Mouse (Mus musculus): Measurements from ENCODE around the gene Tspan12. TPM values are rescaled to one million over a fixed set of nuclear protein-coding genes. Genes with fewer than 3 reads are reported as not detected.
A peak's percentile ranks its signal among the peaks of the same experiment; 100 is the strongest.
"Not testable (repeated sequence)": the region's sequence is repeated elsewhere in the genome, so short reads cannot be mapped to it uniquely, and the experiment has no call there.

Tspan12 gene
- 58.2 and 59.4 TPM in 2 replicates for polyA plus RNA-seq (2015; fragmentation: Nextera tagmentation; extraction: Ambion mirVana)

DNA sequence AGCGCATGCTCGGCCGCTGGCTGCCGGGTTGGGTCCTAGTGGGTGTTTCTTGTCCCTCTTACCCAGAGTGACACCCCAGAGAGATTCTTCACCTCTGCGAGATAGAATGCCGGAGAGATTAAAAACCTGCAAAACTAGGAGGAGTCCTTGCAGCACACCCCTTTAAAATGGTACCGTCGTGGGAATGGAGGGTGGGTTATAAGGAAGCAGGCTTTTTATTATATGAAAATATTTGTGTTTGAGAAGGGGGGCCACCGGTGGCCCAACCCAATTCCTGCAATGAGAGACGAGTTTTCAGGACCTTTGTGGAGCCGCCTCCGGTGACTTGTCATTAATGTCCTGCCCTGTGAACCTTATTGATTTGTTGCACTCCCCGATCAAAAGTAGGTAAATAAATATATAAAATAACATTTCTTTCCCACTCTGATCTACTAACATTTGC is at the start of gene Tspan12:
Tspan12 (minus strand) TSS at position 172 of the 442 bp plus-strand sequence.
- Histone ChIP-seq H3K9ac (ENCODE audit: low read length) (peak within 1 kb of the TSS; percentile 85), H3K4me1 (replicated peaks; ENCODE audit: control insufficient read depth, insufficient read depth, low read length) (peaks cover 8% of the 10 kb centered on the region; the same call in 1 of the 2 replicates), H3K36me3 (ENCODE audit: control insufficient read depth, insufficient read depth, low read length) (no peaks in the 10 kb centered on the region), H3K4me2 (ENCODE audit: low read depth, low read length) (peak within 1 kb of the TSS; percentile 83), H3K4me3 (ENCODE audit: low read length) (peak within 1 kb of the TSS; percentile 82), H3K27ac (ENCODE audit: low read length) (peak within 1 kb of the TSS; percentile 96), H3K9me3 (ENCODE audit: control insufficient read depth, low read length) (no peaks in the 10 kb centered on the region), H3K27me3 (ENCODE audit: control insufficient read depth, insufficient read depth, low read depth, low read length) (no peaks in the 10 kb centered on the region)
- ATAC-seq (ENCODE audit: low read depth), result peak; percentile 24; the same call in 1 of the 2 replicates
- 2% methylated on average over 13 of the region's 13 CpGs for WGBS

DNA sequence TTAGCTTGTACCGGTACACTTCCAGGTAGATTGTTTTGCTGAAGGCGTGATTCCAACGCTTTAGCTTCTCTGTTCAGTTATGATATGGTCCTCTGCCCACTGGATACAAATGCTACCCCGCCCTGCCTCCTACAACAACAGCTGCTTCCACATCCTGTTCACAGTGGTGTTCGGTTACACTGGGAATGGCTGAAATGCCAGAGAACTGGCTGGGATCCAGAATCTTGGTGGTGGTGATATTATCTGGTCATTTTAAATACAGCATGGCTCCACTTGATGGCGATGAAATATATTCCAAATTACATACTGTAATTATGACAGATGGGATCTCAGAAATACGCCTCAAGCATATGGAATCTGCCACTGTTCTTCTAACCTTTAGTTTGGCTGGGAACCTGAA is 42.1 kb upstream of the Tspan12 start:
- Histone ChIP-seq H3K4me1 (replicated peaks; ENCODE audit: control insufficient read depth, insufficient read depth, low read length) (peaks cover 5% of the 10 kb centered on the region; the same call in 1 of the 2 replicates), H3K36me3 (ENCODE audit: control insufficient read depth, insufficient read depth, low read length) (no peaks in the 10 kb centered on the region), H3K27ac (ENCODE audit: low read length) (no peak overlapping the region), H3K4me2 (ENCODE audit: low read depth, low read length) (0 out of 2 replicates have a peak overlapping the region, but pooled peaks have one; percentile 17), H3K27me3 (ENCODE audit: control insufficient read depth, insufficient read depth, low read depth, low read length) (no peaks in the 10 kb centered on the region), H3K9me3 (ENCODE audit: control insufficient read depth, low read length) (no peaks in the 10 kb centered on the region), H3K4me3 (ENCODE audit: low read length) (no peak overlapping the region), H3K9ac (ENCODE audit: low read length) (no peak overlapping the region)
- WGBS, result 32% methylated on average over 7 of the region's 7 CpGs
- peak; percentile 92 for ATAC-seq (ENCODE audit: low read depth)

DNA sequence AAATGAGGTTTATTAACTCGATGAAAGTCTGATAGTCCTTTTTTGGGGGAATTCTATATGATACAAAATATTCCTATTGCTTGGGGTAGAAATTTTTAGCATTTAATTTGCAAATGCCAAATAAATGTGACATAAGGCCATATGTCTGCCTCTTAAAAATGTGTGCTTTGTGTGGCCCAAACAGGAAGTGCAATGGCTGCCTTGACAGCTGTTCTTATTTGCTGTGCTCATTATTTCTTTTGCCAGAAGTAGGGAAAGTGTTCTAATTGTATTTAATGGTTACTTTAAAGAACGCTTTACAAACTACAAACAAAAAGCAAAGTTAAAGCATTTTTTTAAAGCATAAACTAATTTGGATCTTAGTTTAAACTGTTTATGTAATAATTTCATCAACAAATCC is 36.8 kb upstream of the Tspan12 start:
- Histone ChIP-seq H3K4me3 (ENCODE audit: low read length) (no peak overlapping the region), H3K4me1 (replicated peaks; ENCODE audit: control insufficient read depth, insufficient read depth, low read length) (no peaks in the 10 kb centered on the region), H3K36me3 (ENCODE audit: control insufficient read depth, insufficient read depth, low read length) (no peaks in the 10 kb centered on the region), H3K27ac (ENCODE audit: low read length) (no peak overlapping the region), H3K4me2 (ENCODE audit: low read depth, low read length) (no peak overlapping the region), H3K27me3 (ENCODE audit: control insufficient read depth, insufficient read depth, low read depth, low read length) (no peaks in the 10 kb centered on the region), H3K9ac (ENCODE audit: low read length) (no peak overlapping the region), H3K9me3 (ENCODE audit: control insufficient read depth, low read length) (no peaks in the 10 kb centered on the region)
- 61% methylated on average over 2 of the region's 2 CpGs for WGBS
- ATAC-seq (ENCODE audit: low read depth), result no peak

DNA sequence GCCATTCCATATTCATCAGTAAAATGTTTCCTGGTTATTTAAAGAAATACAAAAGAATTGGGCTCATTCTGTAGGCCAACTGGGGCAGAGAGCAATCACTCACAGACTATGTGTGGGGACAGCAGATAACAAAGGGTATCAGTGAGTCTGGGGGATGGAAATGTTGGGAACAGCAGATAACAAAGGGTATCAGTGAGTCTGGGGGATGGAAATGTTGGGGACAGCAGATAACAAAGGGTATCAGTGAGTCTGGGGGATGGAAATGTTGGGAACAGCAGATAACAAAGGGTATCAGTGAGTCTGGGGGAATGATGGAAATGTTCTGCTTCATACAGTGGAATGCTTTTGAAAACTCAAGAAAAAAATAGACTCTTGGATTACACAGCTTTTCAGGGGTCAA is 35.7 kb upstream of the Tspan12 start:
- not testable (repeated sequence) for H3K4me2 ChIP-seq (ENCODE audit: low read depth, low read length); H3K27me3 ChIP-seq (ENCODE audit: control insufficient read depth, insufficient read depth, low read depth, low read length); H3K9ac ChIP-seq (ENCODE audit: low read length); ATAC-seq (ENCODE audit: low read depth); H3K36me3 ChIP-seq (ENCODE audit: control insufficient read depth, insufficient read depth, low read length); H3K4me3 ChIP-seq (ENCODE audit: low read length); H3K9me3 ChIP-seq (ENCODE audit: control insufficient read depth, low read length); H3K27ac ChIP-seq (ENCODE audit: low read length); H3K4me1 ChIP-seq (replicated peaks; ENCODE audit: control insufficient read depth, insufficient read depth, low read length)

DNA sequence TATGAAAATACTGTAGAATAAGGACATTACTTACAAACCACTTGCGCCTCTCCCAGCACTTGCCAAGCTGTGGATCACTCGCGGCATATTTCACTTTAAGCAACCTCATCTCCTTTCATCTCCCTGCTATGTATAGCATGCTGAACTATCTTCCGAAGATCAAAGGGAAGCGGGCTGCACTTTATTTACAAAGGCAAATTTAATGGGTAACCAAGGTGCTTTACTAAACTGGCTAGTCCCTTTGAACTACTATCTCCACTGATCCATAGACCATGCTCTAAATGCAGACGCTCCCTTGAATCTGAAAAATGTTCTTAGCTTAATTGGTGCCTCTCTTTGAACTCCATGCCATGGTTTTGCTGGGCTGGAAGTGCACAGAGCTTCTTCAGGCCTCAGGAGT is 27.2 kb upstream of the Tspan12 start:
- Histone ChIP-seq H3K27ac (ENCODE audit: low read length) (no peak overlapping the region), H3K4me2 (ENCODE audit: low read depth, low read length) (no peak overlapping the region), H3K27me3 (ENCODE audit: control insufficient read depth, insufficient read depth, low read depth, low read length) (no peaks in the 10 kb centered on the region), H3K9me3 (ENCODE audit: control insufficient read depth, low read length) (no peaks in the 10 kb centered on the region), H3K4me1 (replicated peaks; ENCODE audit: control insufficient read depth, insufficient read depth, low read length) (no peaks in the 10 kb centered on the region), H3K9ac (ENCODE audit: low read length) (no peak overlapping the region), H3K36me3 (ENCODE audit: control insufficient read depth, insufficient read depth, low read length) (no peaks in the 10 kb centered on the region), H3K4me3 (ENCODE audit: low read length) (no peak overlapping the region)
- no peak for ATAC-seq (ENCODE audit: low read depth)
- WGBS, result 29% methylated on average over 6 of the region's 6 CpGs

DNA sequence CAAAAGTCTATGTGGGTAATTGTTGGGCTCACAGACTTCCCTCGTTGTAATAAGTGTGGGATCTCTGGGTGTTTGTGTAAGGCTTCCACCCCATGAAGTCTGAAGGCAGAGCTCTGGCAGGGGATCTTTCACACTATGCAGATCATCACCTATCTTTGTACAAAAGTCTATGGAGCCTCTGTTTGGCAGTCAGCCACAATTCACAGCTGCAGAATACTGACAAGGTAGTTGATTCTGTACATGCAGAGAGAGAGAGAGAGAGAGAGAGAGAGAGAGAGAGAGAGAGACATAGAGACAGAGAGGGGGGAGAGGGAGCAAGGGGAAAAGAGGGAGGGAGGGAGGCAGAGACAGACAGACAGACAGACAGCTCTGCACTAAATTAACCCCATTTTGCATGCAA is 15.0 kb upstream of the Tspan12 start:
- Histone ChIP-seq H3K4me1 (replicated peaks; ENCODE audit: control insufficient read depth, insufficient read depth, low read length) (no peaks in the 10 kb centered on the region), H3K27me3 (ENCODE audit: control insufficient read depth, insufficient read depth, low read depth, low read length) (no peaks in the 10 kb centered on the region; the same call in 1 of the 2 replicates), H3K9me3 (ENCODE audit: control insufficient read depth, low read length) (no peaks in the 10 kb centered on the region), H3K4me3 (ENCODE audit: low read length) (no peak overlapping the region), H3K9ac (ENCODE audit: low read length) (no peak overlapping the region), H3K27ac (ENCODE audit: low read length) (no peak overlapping the region), H3K4me2 (ENCODE audit: low read depth, low read length) (no peak overlapping the region), H3K36me3 (ENCODE audit: control insufficient read depth, insufficient read depth, low read length) (no peaks in the 10 kb centered on the region)
- WGBS, result 5% methylated on average over 1 of the region's 1 CpGs
- ATAC-seq (ENCODE audit: low read depth), result no peak

DNA sequence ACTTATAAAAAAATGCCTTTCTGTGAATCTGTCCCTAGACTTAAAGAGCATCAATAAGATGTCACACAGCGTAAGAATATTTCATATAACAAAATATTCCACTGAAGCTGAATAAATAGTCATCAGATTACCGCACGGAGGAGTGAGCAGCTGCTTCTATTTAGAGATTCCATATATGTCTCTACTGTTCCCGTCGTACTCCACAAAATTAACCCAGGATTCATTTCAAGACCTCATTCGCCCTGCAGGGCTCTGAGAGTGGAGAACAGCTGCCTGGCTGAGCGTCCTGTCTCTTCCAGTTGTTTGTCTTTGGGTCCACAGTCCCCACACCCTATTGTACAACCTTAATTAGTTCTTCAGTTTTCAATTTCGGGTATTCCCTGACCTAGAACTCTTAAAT is 11.9 kb upstream of the Tspan12 start:
- no peaks in the 10 kb centered on the region for H3K4me1 ChIP-seq (replicated peaks; ENCODE audit: control insufficient read depth, insufficient read depth, low read length)
- 32% methylated on average over 8 of the region's 8 CpGs for WGBS
- no peak overlapping the region for H3K27ac ChIP-seq (ENCODE audit: low read length)
- no peak for ATAC-seq (ENCODE audit: low read depth)
- H3K4me3 ChIP-seq (ENCODE audit: low read length), result no peak overlapping the region
- H3K27me3 ChIP-seq (ENCODE audit: control insufficient read depth, insufficient read depth, low read depth, low read length), result no peaks in the 10 kb centered on the region; the same call in 1 of the 2 replicates
- no peaks in the 10 kb centered on the region for H3K36me3 ChIP-seq (ENCODE audit: control insufficient read depth, insufficient read depth, low read length)
- H3K4me2 ChIP-seq (ENCODE audit: low read depth, low read length), result no peak overlapping the region
- H3K9ac ChIP-seq (ENCODE audit: low read length), result no peak overlapping the region
- H3K9me3 ChIP-seq (ENCODE audit: control insufficient read depth, low read length), result no peaks in the 10 kb centered on the region

DNA sequence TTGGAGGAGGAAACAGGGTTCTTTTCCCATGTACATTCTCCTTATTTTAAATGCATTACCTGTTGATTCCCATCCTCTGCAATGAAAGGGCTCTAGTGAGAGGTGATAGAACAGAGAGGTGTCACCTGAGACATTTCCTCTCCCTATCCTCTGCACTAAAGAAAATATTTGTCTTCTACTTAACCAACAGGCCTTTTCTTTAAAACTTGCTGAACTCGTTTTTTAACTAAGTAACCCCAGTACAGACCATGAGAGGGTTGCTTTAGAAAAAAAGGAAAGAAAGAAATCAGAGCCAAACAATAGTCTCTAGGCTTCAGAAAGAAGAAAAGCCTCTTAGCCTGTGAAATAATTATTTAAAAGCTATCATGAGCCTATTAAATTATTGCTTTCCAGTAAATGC is 11.2 kb upstream of the Tspan12 start:
- WGBS, result 28% methylated on average over 1 of the region's 1 CpGs
- H3K4me1 ChIP-seq (replicated peaks; ENCODE audit: control insufficient read depth, insufficient read depth, low read length), result no peaks in the 10 kb centered on the region
- H3K9ac ChIP-seq (ENCODE audit: low read length), result no peak overlapping the region
- no peaks in the 10 kb centered on the region for H3K9me3 ChIP-seq (ENCODE audit: control insufficient read depth, low read length)
- H3K36me3 ChIP-seq (ENCODE audit: control insufficient read depth, insufficient read depth, low read length), result no peaks in the 10 kb centered on the region
- no peak overlapping the region for H3K4me3 ChIP-seq (ENCODE audit: low read length)
- no peak overlapping the region for H3K27ac ChIP-seq (ENCODE audit: low read length)
- H3K27me3 ChIP-seq (ENCODE audit: control insufficient read depth, insufficient read depth, low read depth, low read length), result no peaks in the 10 kb centered on the region; the same call in 1 of the 2 replicates
- H3K4me2 ChIP-seq (ENCODE audit: low read depth, low read length), result no peak overlapping the region
- peak; percentile 80 for ATAC-seq (ENCODE audit: low read depth)

DNA sequence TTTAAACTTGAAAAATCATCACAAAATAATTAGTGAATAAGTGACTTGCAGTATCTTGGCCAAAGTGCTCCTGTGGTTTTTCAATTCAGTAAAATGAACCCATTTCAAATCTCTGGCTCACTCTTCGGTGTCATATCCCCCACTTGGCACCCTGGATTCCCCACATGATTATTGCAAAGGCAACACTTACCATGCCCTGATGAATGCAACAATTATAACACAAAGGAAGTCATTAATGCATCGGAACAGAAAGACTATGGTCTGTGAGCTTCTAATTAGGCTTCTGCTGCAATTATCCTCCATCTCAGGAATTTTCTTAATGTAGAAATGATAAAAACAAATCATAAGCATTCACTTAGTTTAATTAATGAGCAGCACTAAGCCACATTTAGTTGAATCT is 9.0 kb upstream of the Tspan12 start:
- Histone ChIP-seq H3K9me3 (ENCODE audit: control insufficient read depth, low read length) (no peaks in the 10 kb centered on the region), H3K4me1 (replicated peaks; ENCODE audit: control insufficient read depth, insufficient read depth, low read length) (no peaks in the 10 kb centered on the region; the same call in 1 of the 2 replicates), H3K9ac (ENCODE audit: low read length) (no peak overlapping the region), H3K27ac (ENCODE audit: low read length) (no peak overlapping the region), H3K4me3 (ENCODE audit: low read length) (no peak overlapping the region), H3K4me2 (ENCODE audit: low read depth, low read length) (no peak overlapping the region), H3K36me3 (ENCODE audit: control insufficient read depth, insufficient read depth, low read length) (no peaks in the 10 kb centered on the region), H3K27me3 (ENCODE audit: control insufficient read depth, insufficient read depth, low read depth, low read length) (no peaks in the 10 kb centered on the region; the same call in 1 of the 2 replicates)
- no peak for ATAC-seq (ENCODE audit: low read depth)
- 82% methylated on average over 2 of the region's 2 CpGs for WGBS

DNA sequence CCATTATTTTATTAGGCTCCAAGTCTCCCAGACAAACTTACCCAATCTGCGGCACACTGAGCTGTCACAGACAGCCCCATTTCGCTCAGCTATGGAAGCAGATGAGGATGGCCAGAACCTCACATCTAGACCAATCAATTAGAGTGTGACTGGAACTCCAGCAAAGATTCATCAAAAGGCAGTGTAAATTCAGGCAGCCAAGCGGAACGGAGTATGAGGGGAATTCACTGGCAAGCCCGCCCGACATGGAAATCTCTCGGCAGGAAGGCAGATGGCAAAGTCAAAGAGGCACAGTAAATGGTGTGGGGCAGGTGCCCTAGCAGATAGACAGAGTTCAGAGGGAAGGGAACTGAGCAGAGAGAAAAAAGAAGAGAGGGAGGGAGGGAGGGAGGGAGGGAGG is 5.5 kb upstream of the Tspan12 start:
- H3K9ac ChIP-seq (ENCODE audit: low read length), result no peak overlapping the region
- WGBS, result 34% methylated on average over 7 of the region's 7 CpGs
- H3K9me3 ChIP-seq (ENCODE audit: control insufficient read depth, low read length), result no peaks in the 10 kb centered on the region
- H3K4me3 ChIP-seq (ENCODE audit: low read length), result no peak overlapping the region
- H3K27me3 ChIP-seq (ENCODE audit: control insufficient read depth, insufficient read depth, low read depth, low read length), result no peaks in the 10 kb centered on the region; the same call in 1 of the 2 replicates
- peaks cover 5% of the 10 kb centered on the region; the same call in 1 of the 2 replicates for H3K4me1 ChIP-seq (replicated peaks; ENCODE audit: control insufficient read depth, insufficient read depth, low read length)
- H3K27ac ChIP-seq (ENCODE audit: low read length), result no peak overlapping the region
- no peak for ATAC-seq (ENCODE audit: low read depth)
- H3K36me3 ChIP-seq (ENCODE audit: control insufficient read depth, insufficient read depth, low read length), result no peaks in the 10 kb centered on the region
- no peak overlapping the region for H3K4me2 ChIP-seq (ENCODE audit: low read depth, low read length)

Data from lung, embryonic 16.5 days (tissue).